Mouse (Mus musculus) lung, postnatal 36 days (tissue): Measurements from ENCODE around the gene Ispd.

Source experiments
- DNase-seq: peaks from one replicate; pipeline ENCODE4 v3.0.0; 2022; ENCODE audit warnings: mixed read lengths

The Ispd gene

GRCm38 (mm10) chr12:36471411-36471810 lies 90.2 kb downstream of the Ispd start:
- no peak for DNase-seq

GRCm38 (mm10) chr12:36474171-36474570 lies 92.9 kb downstream of the Ispd start:
- DNase-seq, result no peak

GRCm38 (mm10) chr12:36475269-36475668 lies 94.0 kb downstream of the Ispd start:
- DNase-seq, result no peak

GRCm38 (mm10) chr12:36476476-36476875 lies 95.2 kb downstream of the Ispd start:
- no peak for DNase-seq

GRCm38 (mm10) chr12:36477501-36477900 lies 96.3 kb downstream of the Ispd start:
- no peak for DNase-seq

GRCm38 (mm10) chr12:36477926-36478325 lies 96.7 kb downstream of the Ispd start:
- no peak for DNase-seq

- DNase-seq, result no peak
These were observed 100.5 kb downstream of the Ispd start for GRCm38 (mm10) chr12:36481742-36482141.

- DNase-seq, result no peak
These were observed 102.1 kb downstream of the Ispd start for GRCm38 (mm10) chr12:36483346-36483745.

- no peak for DNase-seq
These were observed 116.3 kb downstream of the Ispd start for GRCm38 (mm10) chr12:36497565-36497964.

GRCm38 (mm10) chr12:36507111-36507903 lies 126.1 kb downstream of the Ispd start:
- DNase-seq, result no peak

- no peak for DNase-seq
These were observed 128.8 kb downstream of the Ispd start for GRCm38 (mm10) chr12:36509954-36510642.

GRCm38 (mm10) chr12:36521774-36522173 lies 140.5 kb downstream of the Ispd start:
- DNase-seq, result peak; percentile 1

GRCm38 (mm10) chr12:36523515-36523914 lies 142.3 kb downstream of the Ispd start:
- DNase-seq, result no peak

GRCm38 (mm10) chr12:36530920-36531319 lies 149.7 kb downstream of the Ispd start:
- no peak for DNase-seq

GRCm38 (mm10) chr12:36531421-36532072 lies 150.3 kb downstream of the Ispd start:
- no peak for DNase-seq

GRCm38 (mm10) chr12:36532525-36532924 lies 151.3 kb downstream of the Ispd start:
- no peak for DNase-seq

GRCm38 (mm10) chr12:36533160-36533900 lies 152.1 kb downstream of the Ispd start:
- no peak for DNase-seq

- no peak for DNase-seq
These were observed 153.3 kb downstream of the Ispd start for GRCm38 (mm10) chr12:36534589-36534988.

GRCm38 (mm10) chr12:36545318-36545717 lies 164.1 kb downstream of the Ispd start:
- DNase-seq, result no peak

GRCm38 (mm10) chr12:36549474-36549873 lies 168.2 kb downstream of the Ispd start:
- peak; percentile 1 for DNase-seq

GRCm38 (mm10) chr12:36554697-36555096 lies 173.4 kb downstream of the Ispd start:
- no peak for DNase-seq

GRCm38 (mm10) chr12:36564146-36564545 lies 182.9 kb downstream of the Ispd start:
- no peak for DNase-seq

- DNase-seq, result no peak
These were observed 185.7 kb downstream of the Ispd start for GRCm38 (mm10) chr12:36566974-36567373.
